24 mouse cellular contexts compared by ENCODE assay signal in the genomic region with DNA sequence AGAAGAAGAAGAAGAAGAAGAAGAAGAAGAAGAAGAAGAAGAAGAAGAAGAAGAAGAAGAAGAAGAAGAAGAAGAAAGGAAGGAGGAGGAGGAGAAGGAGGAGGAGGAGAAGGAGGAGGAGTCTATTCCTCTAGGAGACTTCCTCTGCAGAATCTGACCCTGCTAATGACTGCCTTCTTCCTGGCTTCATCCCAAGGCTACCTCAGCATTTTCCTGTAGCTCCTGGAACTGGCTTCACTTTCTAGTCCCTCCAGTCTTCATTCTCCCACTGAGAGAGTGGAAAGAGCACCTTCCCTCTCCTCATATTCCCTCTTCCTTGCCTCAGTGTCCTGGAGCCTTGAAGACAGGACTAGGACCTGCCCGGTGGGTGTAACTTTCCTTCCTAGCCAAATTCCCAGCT. TPM values are rescaled to one million over a fixed set of nuclear protein-coding genes. Genes with fewer than 3 reads are reported as not detected.
"Had no signal": no experiment of that assay in that cellular context is flagged by ENCODE, and none has a peak within 500 bp of the region (broad histone marks: within the 10 kb centered on the region; RNA-seq: fewer than 3 reads in every experiment).

No protein-coding gene starts in this region.

- ATAC-seq: intestine, embryonic 15.5 days; liver, postnatal 0 days; midbrain, embryonic 13.5 days; midbrain, embryonic 16.5 days had no signal

- H3K9ac ChIP-seq: intestine, embryonic 15.5 days; limb, embryonic 12.5 days; limb, embryonic 15.5 days; liver, embryonic 14.5 days; liver, postnatal 0 days; lung, embryonic 14.5 days; midbrain, embryonic 13.5 days; neural tube, embryonic 13.5 days had no signal

- H3K4me2 ChIP-seq: intestine, embryonic 15.5 days; limb, embryonic 12.5 days; limb, embryonic 15.5 days; liver, embryonic 11.5 days; lung, embryonic 14.5 days; midbrain, embryonic 13.5 days; neural tube, embryonic 13.5 days had no signal

- H3K9me3 ChIP-seq: intestine, embryonic 15.5 days; limb, embryonic 12.5 days; limb, embryonic 15.5 days; megakaryocyte, embryonic 14.5 days; midbrain, embryonic 10.5 days; midbrain, embryonic 13.5 days; neural tube, embryonic 13.5 days had no signal

- H3K4me3 ChIP-seq: intestine, embryonic 15.5 days; limb, embryonic 12.5 days; limb, embryonic 15.5 days; megakaryocyte, embryonic 14.5 days; midbrain, embryonic 10.5 days; midbrain, embryonic 13.5 days; myocyte; neural tube, embryonic 13.5 days had no signal

- H3K27me3 ChIP-seq: intestine, embryonic 15.5 days; limb, embryonic 12.5 days; limb, embryonic 15.5 days; midbrain, embryonic 13.5 days; neural tube, embryonic 13.5 days had no signal

- H3K4me1 ChIP-seq: intestine, embryonic 15.5 days; limb, embryonic 12.5 days; limb, embryonic 15.5 days; megakaryocyte, embryonic 14.5 days; midbrain, embryonic 10.5 days; midbrain, embryonic 13.5 days; neural tube, embryonic 13.5 days had no signal

- DNase-seq: left cerebral cortex, postnatal 4 days; liver, postnatal 0 days; lung, embryonic 14.5 days; lung, postnatal 10 days; retina, postnatal 1 day; right cerebral cortex, postnatal 25 days; spleen, adult 18-20 months; thymus, adult 2 months; thymus, postnatal 14 days; thymus, postnatal 4 days had no signal

- H3K27ac ChIP-seq: intestine, embryonic 15.5 days; kidney, postnatal 0 days; limb, embryonic 12.5 days; limb, embryonic 15.5 days; liver, embryonic 14.5 days; midbrain, embryonic 10.5 days; midbrain, embryonic 13.5 days; neural tube, embryonic 13.5 days; stomach, postnatal 0 days had no signal

- H3K36me3 ChIP-seq: intestine, embryonic 15.5 days; limb, embryonic 12.5 days; limb, embryonic 15.5 days; midbrain, embryonic 10.5 days; midbrain, embryonic 13.5 days; neural tube, embryonic 13.5 days had no signal

RNA-seq across cellular contexts. Expression of a gene that starts 15.0 kb away (rescaled TPM):
- polyA plus RNA-seq: limb, embryonic 12.5 days; lung, embryonic 14.5 days; midbrain, embryonic 10.5 days; midbrain, embryonic 13.5 days; midbrain, embryonic 16.5 days; neural tube, embryonic 13.5 days had no signal

RNA-seq across cellular contexts. Expression of a gene that starts 22.9 kb away (rescaled TPM):
- polyA plus RNA-seq: limb, embryonic 12.5 days; limb, embryonic 15.5 days; lung, embryonic 14.5 days; midbrain, embryonic 10.5 days; midbrain, embryonic 13.5 days; midbrain, embryonic 16.5 days; myocyte; neural tube, embryonic 13.5 days; stomach, embryonic 14.5 days had no signal
